Mouse (Mus musculus): ENCODE results near the gene Snx32. TPM values are rescaled to one million over a fixed set of nuclear protein-coding genes. Genes with fewer than 3 reads are reported as not detected.

Snx32 gene
- polyA plus RNA-seq, 1 experiment from 2014 or later, result 8.6 TPM

GRCm38 (mm10) chr19:5455037-5455436 lies 55.3 kb downstream of the Snx32 start:
- ATAC-seq (ENCODE audit: insufficient number of reproducible peaks, low FRiP score, low TSS enrichment, low read depth) (no peak), DNase-seq (ENCODE audit: low spot score) (no peak)
- no peak overlapping the region for H3K9ac ChIP-seq (ENCODE audit: low read length)
- H3K27me3 ChIP-seq (ENCODE audit: control insufficient read depth, insufficient read depth, low read length), result peaks cover under 1% of the 10 kb centered on the region; the same call in 1 of the 2 replicates
- H3K4me3 ChIP-seq (ENCODE audit: low read depth, low read length), result no peak overlapping the region
- no peaks in the 10 kb centered on the region for H3K36me3 ChIP-seq (ENCODE audit: control insufficient read depth, insufficient read depth, low read length)
- peaks cover 13% of the 10 kb centered on the region for H3K4me1 ChIP-seq (ENCODE audit: control insufficient read depth, insufficient read depth, low read length)
- no peak overlapping the region for H3K27ac ChIP-seq (replicated peaks; ENCODE audit: low read depth, low read length)
- H3K4me2 ChIP-seq (ENCODE audit: low read depth, severe bottlenecking), result peak overlapping the region; percentile 98; the same call in 1 of the 2 replicates
- H3K9me3 ChIP-seq (ENCODE audit: control insufficient read depth, low read length), result no peaks in the 10 kb centered on the region
- 87% methylated on average over 12 of the region's 12 CpGs for WGBS

- no peak overlapping the region for H3K9ac ChIP-seq (ENCODE audit: low read length)
- no peak overlapping the region for H3K27ac ChIP-seq (replicated peaks; ENCODE audit: low read depth, low read length)
- H3K4me1 ChIP-seq (ENCODE audit: control insufficient read depth, insufficient read depth, low read length), result peaks cover 25% of the 10 kb centered on the region
- 80% methylated on average over 6 of the region's 6 CpGs for WGBS
- H3K4me2 ChIP-seq (ENCODE audit: low read depth, severe bottlenecking), result no peak overlapping the region
- H3K9me3 ChIP-seq (ENCODE audit: control insufficient read depth, low read length), result no peaks in the 10 kb centered on the region
- H3K36me3 ChIP-seq (ENCODE audit: control insufficient read depth, insufficient read depth, low read length), result no peaks in the 10 kb centered on the region
- H3K27me3 ChIP-seq (ENCODE audit: control insufficient read depth, insufficient read depth, low read length), result peaks cover 33% of the 10 kb centered on the region
- DNase-seq (ENCODE audit: low spot score) (no peak), ATAC-seq (ENCODE audit: insufficient number of reproducible peaks, low FRiP score, low TSS enrichment, low read depth) (no peak)
- H3K4me3 ChIP-seq (ENCODE audit: low read depth, low read length), result no peak overlapping the region
Measured at GRCm38 (mm10) chr19:5451766-5452165, 58.6 kb downstream of the Snx32 start.

- Histone ChIP-seq H3K4me2 (ENCODE audit: low read depth, severe bottlenecking) (no peak overlapping the region), H3K4me1 (ENCODE audit: control insufficient read depth, insufficient read depth, low read length) (peaks cover 15% of the 10 kb centered on the region), H3K36me3 (ENCODE audit: control insufficient read depth, insufficient read depth, low read length) (no peaks in the 10 kb centered on the region), H3K27me3 (ENCODE audit: control insufficient read depth, insufficient read depth, low read length) (peaks cover 36% of the 10 kb centered on the region), H3K4me3 (ENCODE audit: low read depth, low read length) (no peak overlapping the region), H3K9me3 (ENCODE audit: control insufficient read depth, low read length) (no peaks in the 10 kb centered on the region), H3K27ac (replicated peaks; ENCODE audit: low read depth, low read length) (no peak overlapping the region), H3K9ac (ENCODE audit: low read length) (no peak overlapping the region)
- 88% methylated on average over 3 of the region's 3 CpGs for WGBS
- no peak for ATAC-seq (ENCODE audit: insufficient number of reproducible peaks, low FRiP score, low TSS enrichment, low read depth)
- no peak for DNase-seq (ENCODE audit: low spot score)
Measured at GRCm38 (mm10) chr19:5449673-5450072, 60.7 kb downstream of the Snx32 start.

- Histone ChIP-seq H3K4me3 (ENCODE audit: low read depth, low read length) (peak overlapping the region; percentile 40), H3K4me2 (ENCODE audit: low read depth, severe bottlenecking) (peak overlapping the region; percentile 94), H3K27me3 (ENCODE audit: control insufficient read depth, insufficient read depth, low read length) (peaks cover 36% of the 10 kb centered on the region), H3K27ac (replicated peaks; ENCODE audit: low read depth, low read length) (no peak overlapping the region), H3K36me3 (ENCODE audit: control insufficient read depth, insufficient read depth, low read length) (no peaks in the 10 kb centered on the region), H3K4me1 (ENCODE audit: control insufficient read depth, insufficient read depth, low read length) (peaks cover 15% of the 10 kb centered on the region), H3K9ac (ENCODE audit: low read length) (peak overlapping the region; percentile 12; the same call in 1 of the 2 replicates), H3K9me3 (ENCODE audit: control insufficient read depth, low read length) (no peaks in the 10 kb centered on the region)
- WGBS, result 7% methylated on average over 36 of the region's 36 CpGs
- ATAC-seq (ENCODE audit: insufficient number of reproducible peaks, low FRiP score, low TSS enrichment, low read depth) (no peak), DNase-seq (ENCODE audit: low spot score) (peak; percentile 47)
Measured at GRCm38 (mm10) chr19:5448354-5449150, 61.8 kb downstream of the Snx32 start.

GRCm38 (mm10) chr19:5447515-5448353 lies 62.6 kb downstream of the Snx32 start, which contains the start of gene Fosl1:
Gene Fosl1 (plus strand): TSS chr19:5447547.
- peak; percentile 80 for DNase-seq (ENCODE audit: low spot score)
- Histone ChIP-seq H3K27me3 (ENCODE audit: control insufficient read depth, insufficient read depth, low read length) (peaks cover 36% of the 10 kb centered on the region), H3K9me3 (ENCODE audit: control insufficient read depth, low read length) (no peaks in the 10 kb centered on the region), H3K36me3 (ENCODE audit: control insufficient read depth, insufficient read depth, low read length) (no peaks in the 10 kb centered on the region), H3K4me2 (ENCODE audit: low read depth, severe bottlenecking) (peak within 1 kb of the TSS; percentile 94), H3K4me3 (ENCODE audit: low read depth, low read length) (peak within 1 kb of the TSS; percentile 40), H3K4me1 (ENCODE audit: control insufficient read depth, insufficient read depth, low read length) (peaks cover 15% of the 10 kb centered on the region), H3K9ac (ENCODE audit: low read length) (peak within 1 kb of the TSS; percentile 7; the same call in 1 of the 2 replicates), H3K27ac (replicated peaks; ENCODE audit: low read depth, low read length) (no peak within 1 kb of the TSS)
- 1% methylated on average over 70 of the region's 70 CpGs for WGBS
- peak; percentile 67 for ATAC-seq (ENCODE audit: insufficient number of reproducible peaks, low FRiP score, low TSS enrichment, low read depth)

- Histone ChIP-seq H3K9ac (ENCODE audit: low read length) (no peak overlapping the region), H3K36me3 (ENCODE audit: control insufficient read depth, insufficient read depth, low read length) (no peaks in the 10 kb centered on the region), H3K4me1 (ENCODE audit: control insufficient read depth, insufficient read depth, low read length) (peaks cover 15% of the 10 kb centered on the region), H3K4me2 (ENCODE audit: low read depth, severe bottlenecking) (no peak overlapping the region), H3K9me3 (ENCODE audit: control insufficient read depth, low read length) (no peaks in the 10 kb centered on the region), H3K27me3 (ENCODE audit: control insufficient read depth, insufficient read depth, low read length) (peaks cover 36% of the 10 kb centered on the region), H3K27ac (replicated peaks; ENCODE audit: low read depth, low read length) (no peak overlapping the region), H3K4me3 (ENCODE audit: low read depth, low read length) (no peak overlapping the region)
- WGBS, result 94% methylated on average over 5 of the region's 5 CpGs
- no peak for ATAC-seq (ENCODE audit: insufficient number of reproducible peaks, low FRiP score, low TSS enrichment, low read depth)
- no peak for DNase-seq (ENCODE audit: low spot score)
Measured at GRCm38 (mm10) chr19:5445747-5446146, 64.6 kb downstream of the Snx32 start.

GRCm38 (mm10) chr19:5444954-5445353 lies 65.4 kb downstream of the Snx32 start:
- H3K9ac ChIP-seq (ENCODE audit: low read length), result no peak overlapping the region
- no peak for DNase-seq (ENCODE audit: low spot score)
- H3K27ac ChIP-seq (replicated peaks; ENCODE audit: low read depth, low read length), result no peak overlapping the region
- peaks cover 36% of the 10 kb centered on the region for H3K27me3 ChIP-seq (ENCODE audit: control insufficient read depth, insufficient read depth, low read length)
- peaks cover 15% of the 10 kb centered on the region for H3K4me1 ChIP-seq (ENCODE audit: control insufficient read depth, insufficient read depth, low read length)
- H3K9me3 ChIP-seq (ENCODE audit: control insufficient read depth, low read length), result no peaks in the 10 kb centered on the region
- H3K4me3 ChIP-seq (ENCODE audit: low read depth, low read length), result no peak overlapping the region
- no peak overlapping the region for H3K4me2 ChIP-seq (ENCODE audit: low read depth, severe bottlenecking)
- H3K36me3 ChIP-seq (ENCODE audit: control insufficient read depth, insufficient read depth, low read length), result no peaks in the 10 kb centered on the region
- WGBS, result 30% methylated on average over 7 of the region's 7 CpGs
- ATAC-seq (ENCODE audit: insufficient number of reproducible peaks, low FRiP score, low TSS enrichment, low read depth), result no peak

- DNase-seq (ENCODE audit: low spot score), result no peak
- ATAC-seq (ENCODE audit: insufficient number of reproducible peaks, low FRiP score, low TSS enrichment, low read depth), result no peak
- H3K4me2 ChIP-seq (ENCODE audit: low read depth, severe bottlenecking), result no peak overlapping the region
- H3K9ac ChIP-seq (ENCODE audit: low read length), result no peak overlapping the region
- no peak overlapping the region for H3K27ac ChIP-seq (replicated peaks; ENCODE audit: low read depth, low read length)
- H3K4me3 ChIP-seq (ENCODE audit: low read depth, low read length), result no peak overlapping the region
- H3K9me3 ChIP-seq (ENCODE audit: control insufficient read depth, low read length), result no peaks in the 10 kb centered on the region
- no peaks in the 10 kb centered on the region for H3K36me3 ChIP-seq (ENCODE audit: control insufficient read depth, insufficient read depth, low read length)
- peaks cover 15% of the 10 kb centered on the region for H3K4me1 ChIP-seq (ENCODE audit: control insufficient read depth, insufficient read depth, low read length)
- 60% methylated on average over 9 of the region's 9 CpGs for WGBS
- peaks cover 30% of the 10 kb centered on the region for H3K27me3 ChIP-seq (ENCODE audit: control insufficient read depth, insufficient read depth, low read length)
Measured at GRCm38 (mm10) chr19:5444371-5444908, 65.9 kb downstream of the Snx32 start.

Measured in limb, embryonic 11.5 days (tissue).